Mouse (Mus musculus): ENCODE data around the gene Map4k4. TPM values are rescaled to one million over a fixed set of nuclear protein-coding genes. Genes with fewer than 3 reads are reported as not detected.

Map4k4 gene
- polyA plus RNA-seq, 1 experiment from 2014 or later, result 40.1 TPM

GRCm38 (mm10) chr1:40029597-40029996, 128.9 kb downstream of the Map4k4 start:
- no peak overlapping the region for H3K4me3 ChIP-seq
- no peaks in the 10 kb centered on the region for H3K27me3 ChIP-seq (ENCODE audit: insufficient read depth, poor library complexity, severe bottlenecking)
- no peak overlapping the region for H3K27ac ChIP-seq
- DNase-seq (ENCODE audit: low spot score), result no peak
- no peaks in the 10 kb centered on the region; the same call in 1 of the 2 replicates for H3K4me1 ChIP-seq (replicated peaks)
- peaks cover 40% of the 10 kb centered on the region for H3K36me3 ChIP-seq
- 95% methylated on average over 5 of the region's 5 CpGs for WGBS
- no peaks in the 10 kb centered on the region for H3K9me3 ChIP-seq

GRCm38 (mm10) chr1:40030287-40030975, 129.7 kb downstream of the Map4k4 start:
- Histone ChIP-seq H3K4me1 (replicated peaks) (no peaks in the 10 kb centered on the region; the same call in 1 of the 2 replicates), H3K27me3 (ENCODE audit: insufficient read depth, poor library complexity, severe bottlenecking) (no peaks in the 10 kb centered on the region), H3K36me3 (peaks cover 31% of the 10 kb centered on the region), H3K4me3 (no peak overlapping the region), H3K27ac (no peak overlapping the region), H3K9me3 (no peaks in the 10 kb centered on the region)
- WGBS, result 87% methylated on average over 14 of the region's 14 CpGs
- DNase-seq (ENCODE audit: low spot score), result no peak

- WGBS, result 94% methylated on average over 8 of the region's 8 CpGs
Observed at GRCm38 (mm10) chr1:40030976-40031356, 130.3 kb downstream of the Map4k4 start.

GRCm38 (mm10) chr1:40031626-40032025, 130.9 kb downstream of the Map4k4 start:
- no peak for DNase-seq (ENCODE audit: low spot score)
- WGBS, result 95% methylated on average over 2 of the region's 2 CpGs
- peaks cover 19% of the 10 kb centered on the region for H3K36me3 ChIP-seq
- no peaks in the 10 kb centered on the region; the same call in 1 of the 2 replicates for H3K4me1 ChIP-seq (replicated peaks)
- no peak overlapping the region for H3K4me3 ChIP-seq
- H3K9me3 ChIP-seq, result no peaks in the 10 kb centered on the region
- H3K27me3 ChIP-seq (ENCODE audit: insufficient read depth, poor library complexity, severe bottlenecking), result no peaks in the 10 kb centered on the region
- H3K27ac ChIP-seq, result no peak overlapping the region

More at GRCm38 (mm10) chr1:40030976-40031356, 130.3 kb downstream of the Map4k4 start:
- Histone ChIP-seq H3K4me3 (no peak overlapping the region), H3K36me3 (peaks cover 26% of the 10 kb centered on the region), H3K4me1 (replicated peaks) (no peaks in the 10 kb centered on the region; the same call in 1 of the 2 replicates), H3K27me3 (ENCODE audit: insufficient read depth, poor library complexity, severe bottlenecking) (no peaks in the 10 kb centered on the region), H3K9me3 (no peaks in the 10 kb centered on the region), H3K27ac (no peak overlapping the region)
- DNase-seq (ENCODE audit: low spot score), result no peak

GRCm38 (mm10) chr1:40033315-40033714, 132.6 kb downstream of the Map4k4 start:
- no peak overlapping the region for H3K4me3 ChIP-seq
- no peak overlapping the region for H3K27ac ChIP-seq
- 87% methylated on average over 4 of the region's 4 CpGs for WGBS
- peaks cover 2% of the 10 kb centered on the region; the same call in 1 of the 2 replicates for H3K36me3 ChIP-seq
- H3K27me3 ChIP-seq (ENCODE audit: insufficient read depth, poor library complexity, severe bottlenecking), result no peaks in the 10 kb centered on the region
- DNase-seq (ENCODE audit: low spot score), result no peak
- no peaks in the 10 kb centered on the region; the same call in 1 of the 2 replicates for H3K4me1 ChIP-seq (replicated peaks)
- no peaks in the 10 kb centered on the region for H3K9me3 ChIP-seq

GRCm38 (mm10) chr1:40033743-40034420, 133.2 kb downstream of the Map4k4 start:
- Histone ChIP-seq H3K36me3 (no peaks in the 10 kb centered on the region), H3K27ac (no peak overlapping the region), H3K4me1 (replicated peaks) (no peaks in the 10 kb centered on the region; the same call in 1 of the 2 replicates), H3K27me3 (ENCODE audit: insufficient read depth, poor library complexity, severe bottlenecking) (no peaks in the 10 kb centered on the region), H3K9me3 (no peaks in the 10 kb centered on the region), H3K4me3 (no peak overlapping the region)
- 78% methylated on average over 12 of the region's 12 CpGs for WGBS
- DNase-seq (ENCODE audit: low spot score), result no peak

- H3K4me3 ChIP-seq, result no peak overlapping the region
- DNase-seq (ENCODE audit: low spot score), result no peak
- no peak overlapping the region for H3K27ac ChIP-seq
- H3K36me3 ChIP-seq, result no peaks in the 10 kb centered on the region
- H3K9me3 ChIP-seq, result no peaks in the 10 kb centered on the region
- H3K4me1 ChIP-seq (replicated peaks), result no peaks in the 10 kb centered on the region; the same call in 1 of the 2 replicates
- H3K27me3 ChIP-seq (ENCODE audit: insufficient read depth, poor library complexity, severe bottlenecking), result no peaks in the 10 kb centered on the region
- 93% methylated on average over 6 of the region's 6 CpGs for WGBS
Observed at GRCm38 (mm10) chr1:40037831-40038230, 137.1 kb downstream of the Map4k4 start.

GRCm38 (mm10) chr1:40045686-40046085, 145.0 kb downstream of the Map4k4 start:
- Histone ChIP-seq H3K36me3 (no peaks in the 10 kb centered on the region), H3K9me3 (no peaks in the 10 kb centered on the region), H3K4me1 (replicated peaks) (no peaks in the 10 kb centered on the region), H3K27ac (no peak overlapping the region), H3K4me3 (no peak overlapping the region), H3K27me3 (ENCODE audit: insufficient read depth, poor library complexity, severe bottlenecking) (no peaks in the 10 kb centered on the region)
- no peak for DNase-seq (ENCODE audit: low spot score)
- 87% methylated on average over 6 of the region's 6 CpGs for WGBS

- 85% methylated on average over 5 of the region's 5 CpGs for WGBS
- Histone ChIP-seq H3K27ac (no peak overlapping the region), H3K4me3 (no peak overlapping the region), H3K27me3 (ENCODE audit: insufficient read depth, poor library complexity, severe bottlenecking) (no peaks in the 10 kb centered on the region), H3K9me3 (no peaks in the 10 kb centered on the region), H3K4me1 (replicated peaks) (no peaks in the 10 kb centered on the region), H3K36me3 (no peaks in the 10 kb centered on the region)
- no peak for DNase-seq (ENCODE audit: low spot score)
Observed at GRCm38 (mm10) chr1:40046600-40046999, 145.9 kb downstream of the Map4k4 start.

- DNase-seq (ENCODE audit: low spot score), result no peak
- H3K9me3 ChIP-seq, result no peaks in the 10 kb centered on the region
- 93% methylated on average over 6 of the region's 6 CpGs for WGBS
- H3K27me3 ChIP-seq (ENCODE audit: insufficient read depth, poor library complexity, severe bottlenecking), result no peaks in the 10 kb centered on the region
- no peak overlapping the region for H3K27ac ChIP-seq
- peaks cover 3% of the 10 kb centered on the region; the same call in 1 of the 2 replicates for H3K4me1 ChIP-seq (replicated peaks)
- H3K4me3 ChIP-seq, result no peak overlapping the region
- H3K36me3 ChIP-seq, result no peaks in the 10 kb centered on the region
Observed at GRCm38 (mm10) chr1:40051157-40051556, 150.4 kb downstream of the Map4k4 start.

- WGBS, result 64% methylated on average over 8 of the region's 8 CpGs
- Histone ChIP-seq H3K9me3 (no peaks in the 10 kb centered on the region), H3K27ac (no peak overlapping the region), H3K4me3 (no peak overlapping the region), H3K36me3 (no peaks in the 10 kb centered on the region), H3K4me1 (replicated peaks) (peaks cover 7% of the 10 kb centered on the region), H3K27me3 (ENCODE audit: insufficient read depth, poor library complexity, severe bottlenecking) (no peaks in the 10 kb centered on the region)
- DNase-seq (ENCODE audit: low spot score), result no peak
Observed at GRCm38 (mm10) chr1:40052156-40052555, 151.4 kb downstream of the Map4k4 start.

GRCm38 (mm10) chr1:40053071-40053470, 152.4 kb downstream of the Map4k4 start:
- WGBS, result 87% methylated on average over 5 of the region's 5 CpGs
- no peak overlapping the region for H3K4me3 ChIP-seq
- no peaks in the 10 kb centered on the region for H3K27me3 ChIP-seq (ENCODE audit: insufficient read depth, poor library complexity, severe bottlenecking)
- H3K36me3 ChIP-seq, result no peaks in the 10 kb centered on the region
- H3K27ac ChIP-seq, result no peak overlapping the region
- H3K4me1 ChIP-seq (replicated peaks), result peaks cover 16% of the 10 kb centered on the region
- H3K9me3 ChIP-seq, result no peaks in the 10 kb centered on the region
- DNase-seq (ENCODE audit: low spot score), result no peak

- Histone ChIP-seq H3K4me1 (replicated peaks) (peaks cover 16% of the 10 kb centered on the region), H3K9me3 (no peaks in the 10 kb centered on the region), H3K36me3 (no peaks in the 10 kb centered on the region), H3K4me3 (no peak overlapping the region), H3K27ac (no peak overlapping the region), H3K27me3 (ENCODE audit: insufficient read depth, poor library complexity, severe bottlenecking) (no peaks in the 10 kb centered on the region)
- no peak for DNase-seq (ENCODE audit: low spot score)
- 73% methylated on average over 7 of the region's 7 CpGs for WGBS
Observed at GRCm38 (mm10) chr1:40055051-40055450, 154.3 kb downstream of the Map4k4 start.
